In genomic region chr2:180566240-180566913, GRCm38 (mm10) we compare ENCODE assay signal across 9 mouse cellular contexts. TPM values are rescaled to one million over a fixed set of nuclear protein-coding genes. Genes with fewer than 3 reads are reported as not detected.
DNase-seq lines count a peak whose midpoint lies in the region; ATAC-seq and TF ChIP-seq lines count a peak whose summit lies in the region.
"Had no signal": no experiment of that assay in that cellular context is flagged by ENCODE, and none has a peak within 500 bp of the region (broad histone marks: within the 10 kb centered on the region; RNA-seq: fewer than 3 reads in every experiment).

No protein-coding gene starts in this region.

- intact Hi-C loops in gastrocnemius, adult 2 months (cut with DNase I) = loop anchor here (1.0 to 5.0 kb wide), 2 partner anchors 12 to 181 kb away; no protein-coding TSS in a partner anchor

- H3K4me3 ChIP-seq in gastrocnemius, adult 2 months = no peak overlapping the region
- H3K4me3 ChIP-seq: limb, embryonic 13.5 days had no signal

- H3K27ac ChIP-seq in gastrocnemius, adult 2 months = no peak overlapping the region
- H3K27ac ChIP-seq: limb, embryonic 13.5 days had no signal

- DNase-seq in gastrocnemius, adult 2 months = peak; percentile 63
- DNase-seq in gastrocnemius, postnatal 25 days = no peak
- peak; percentile 30 to 44 for DNase-seq in urinary bladder, postnatal 36 days (ENCODE audit: low spot score in 2 of 2)
- DNase-seq in urinary bladder, postnatal 4 days (ENCODE audit: low spot score in 2 of 2) = no peak
- peak; percentile 49 to 77 for DNase-seq in cerebellum, postnatal 25 days
- DNase-seq in kidney, postnatal 10 days = peak; percentile 79
- peak; percentile 81 for DNase-seq in mesoderm, embryonic 11.5 days (ENCODE audit: low read depth, low spot score)

- no peak; the same call in 1 of the 2 replicates for ATAC-seq in frontal cortex, adult (ENCODE audit: low TSS enrichment)

- peak; percentile 81 for TF ChIP-seq CTCF in gastrocnemius, adult 2 months (IDR thresholded peaks at IDR 0.05)

RNA-seq across cellular contexts. Expression of gene Mrgbp, which starts 14.7 kb away (rescaled TPM):
- 1 to 10 TPM; 4.1 to 5.2 TPM for total RNA-seq in gastrocnemius, adult 2 months (2021)
- total RNA-seq in gastrocnemius, postnatal 25 days (2021) = 1 to 10 TPM; 4.1 to 4.5 TPM

RNA-seq across cellular contexts. Expression of gene Ogfr, which starts 22.7 kb away (rescaled TPM):
- total RNA-seq in gastrocnemius, adult 2 months (2021) = 10 to 100 TPM; 20.3 to 24.5 TPM
- total RNA-seq in gastrocnemius, postnatal 25 days (2021) = 10 to 100 TPM; 20.0 to 23.6 TPM

RNA-seq across cellular contexts. Expression of gene Col9a3, which starts 31.2 kb away (rescaled TPM):
- not detected for total RNA-seq in gastrocnemius, adult 2 months (2021)
- under 1 TPM; 0.16 to 0.59 TPM for total RNA-seq in gastrocnemius, postnatal 25 days (2021)

Comparison
In these comparisons a context has a peak if more than half of its experiments do, and no peak if none do; other contexts are left out.
1. DNase-seq: peak in gastrocnemius, adult 2 months (single experiment), urinary bladder, postnatal 36 days (2 of 2), cerebellum, postnatal 25 days (2 of 2), kidney, postnatal 10 days (single experiment) and mesoderm, embryonic 11.5 days (single experiment); none in gastrocnemius, postnatal 25 days (single experiment) and urinary bladder, postnatal 4 days (0 of 2).